Mouse (Mus musculus): ENCODE measurements around the gene Cdkal1. TPM values are rescaled to one million over a fixed set of nuclear protein-coding genes. Genes with fewer than 3 reads are reported as not detected.

Gene Cdkal1
- polyA plus RNA-seq, 1 experiment from 2014 or later: 34.0 TPM

GRCm38 (mm10) chr13:29195722-29196121 lies 659.8 kb downstream of the Cdkal1 start:
- no peak for ATAC-seq (ENCODE audit: insufficient number of reproducible peaks, low FRiP score, low TSS enrichment, low read depth)
- Histone ChIP-seq H3K4me3 (ENCODE audit: low read depth, low read length) (no peak overlapping the region), H3K27ac (replicated peaks; ENCODE audit: low read depth, low read length) (no peak overlapping the region), H3K9me3 (ENCODE audit: control insufficient read depth, low read length) (no peaks in the 10 kb centered on the region), H3K27me3 (ENCODE audit: control insufficient read depth, insufficient read depth, low read length) (no peaks in the 10 kb centered on the region), H3K36me3 (ENCODE audit: control insufficient read depth, insufficient read depth, low read length) (no peaks in the 10 kb centered on the region), H3K9ac (ENCODE audit: low read length) (no peak overlapping the region), H3K4me2 (ENCODE audit: low read depth, severe bottlenecking) (no peak overlapping the region), H3K4me1 (ENCODE audit: control insufficient read depth, insufficient read depth, low read length) (peaks cover 3% of the 10 kb centered on the region)
- 32% methylated on average over 4 of the region's 4 CpGs for WGBS
- DNase-seq (ENCODE audit: low spot score): no peak

- peaks cover 3% of the 10 kb centered on the region for H3K4me1 ChIP-seq (ENCODE audit: control insufficient read depth, insufficient read depth, low read length)
- H3K9me3 ChIP-seq (ENCODE audit: control insufficient read depth, low read length): no peaks in the 10 kb centered on the region
- WGBS: 57% methylated on average over 4 of the region's 4 CpGs
- H3K36me3 ChIP-seq (ENCODE audit: control insufficient read depth, insufficient read depth, low read length): no peaks in the 10 kb centered on the region
- ATAC-seq (ENCODE audit: insufficient number of reproducible peaks, low FRiP score, low TSS enrichment, low read depth): no peak
- no peak overlapping the region for H3K27ac ChIP-seq (replicated peaks; ENCODE audit: low read depth, low read length)
- no peak overlapping the region for H3K4me2 ChIP-seq (ENCODE audit: low read depth, severe bottlenecking)
- H3K27me3 ChIP-seq (ENCODE audit: control insufficient read depth, insufficient read depth, low read length): no peaks in the 10 kb centered on the region
- no peak for DNase-seq (ENCODE audit: low spot score)
- H3K4me3 ChIP-seq (ENCODE audit: low read depth, low read length): no peak overlapping the region
- no peak overlapping the region for H3K9ac ChIP-seq (ENCODE audit: low read length)
Measured at GRCm38 (mm10) chr13:29194946-29195345, 660.5 kb downstream of the Cdkal1 start.

GRCm38 (mm10) chr13:29192697-29193096 lies 662.8 kb downstream of the Cdkal1 start:
- H3K9ac ChIP-seq (ENCODE audit: low read length): no peak overlapping the region
- 89% methylated on average over 3 of the region's 3 CpGs for WGBS
- no peaks in the 10 kb centered on the region for H3K9me3 ChIP-seq (ENCODE audit: control insufficient read depth, low read length)
- no peak overlapping the region for H3K4me3 ChIP-seq (ENCODE audit: low read depth, low read length)
- peaks cover 3% of the 10 kb centered on the region for H3K4me1 ChIP-seq (ENCODE audit: control insufficient read depth, insufficient read depth, low read length)
- no peak overlapping the region for H3K4me2 ChIP-seq (ENCODE audit: low read depth, severe bottlenecking)
- DNase-seq (ENCODE audit: low spot score): no peak
- no peaks in the 10 kb centered on the region for H3K27me3 ChIP-seq (ENCODE audit: control insufficient read depth, insufficient read depth, low read length)
- H3K27ac ChIP-seq (replicated peaks; ENCODE audit: low read depth, low read length): no peak overlapping the region
- no peak for ATAC-seq (ENCODE audit: insufficient number of reproducible peaks, low FRiP score, low TSS enrichment, low read depth)
- H3K36me3 ChIP-seq (ENCODE audit: control insufficient read depth, insufficient read depth, low read length): no peaks in the 10 kb centered on the region

- H3K27ac ChIP-seq (replicated peaks; ENCODE audit: low read depth, low read length): no peak overlapping the region
- H3K9me3 ChIP-seq (ENCODE audit: control insufficient read depth, low read length): no peaks in the 10 kb centered on the region
- H3K4me2 ChIP-seq (ENCODE audit: low read depth, severe bottlenecking): no peak overlapping the region
- ATAC-seq (ENCODE audit: insufficient number of reproducible peaks, low FRiP score, low TSS enrichment, low read depth) (no peak), DNase-seq (ENCODE audit: low spot score) (no peak)
- WGBS: 53% methylated on average over 7 of the region's 7 CpGs
- no peaks in the 10 kb centered on the region for H3K36me3 ChIP-seq (ENCODE audit: control insufficient read depth, insufficient read depth, low read length)
- H3K27me3 ChIP-seq (ENCODE audit: control insufficient read depth, insufficient read depth, low read length): no peaks in the 10 kb centered on the region
- peaks cover 3% of the 10 kb centered on the region for H3K4me1 ChIP-seq (ENCODE audit: control insufficient read depth, insufficient read depth, low read length)
- H3K9ac ChIP-seq (ENCODE audit: low read length): no peak overlapping the region
- H3K4me3 ChIP-seq (ENCODE audit: low read depth, low read length): no peak overlapping the region
Measured at GRCm38 (mm10) chr13:29190548-29190947, 664.9 kb downstream of the Cdkal1 start.

GRCm38 (mm10) chr13:29186748-29187147 lies 668.7 kb downstream of the Cdkal1 start:
- H3K4me1 ChIP-seq (ENCODE audit: control insufficient read depth, insufficient read depth, low read length): no peaks in the 10 kb centered on the region
- no peaks in the 10 kb centered on the region for H3K27me3 ChIP-seq (ENCODE audit: control insufficient read depth, insufficient read depth, low read length)
- H3K4me2 ChIP-seq (ENCODE audit: low read depth, severe bottlenecking): no peak overlapping the region
- no peak overlapping the region for H3K9ac ChIP-seq (ENCODE audit: low read length)
- no peaks in the 10 kb centered on the region for H3K9me3 ChIP-seq (ENCODE audit: control insufficient read depth, low read length)
- H3K36me3 ChIP-seq (ENCODE audit: control insufficient read depth, insufficient read depth, low read length): no peaks in the 10 kb centered on the region
- H3K4me3 ChIP-seq (ENCODE audit: low read depth, low read length): no peak overlapping the region
- 93% methylated on average over 5 of the region's 5 CpGs for whole genome bisulfite sequencing
- H3K27ac ChIP-seq (replicated peaks; ENCODE audit: low read depth, low read length): no peak overlapping the region
- DNase-seq (ENCODE audit: low spot score) (no peak), ATAC-seq (ENCODE audit: insufficient number of reproducible peaks, low FRiP score, low TSS enrichment, low read depth) (no peak)

- ATAC-seq (ENCODE audit: insufficient number of reproducible peaks, low FRiP score, low TSS enrichment, low read depth): no peak
- Histone ChIP-seq H3K9me3 (ENCODE audit: control insufficient read depth, low read length) (no peaks in the 10 kb centered on the region), H3K9ac (ENCODE audit: low read length) (no peak overlapping the region), H3K4me3 (ENCODE audit: low read depth, low read length) (no peak overlapping the region), H3K27ac (replicated peaks; ENCODE audit: low read depth, low read length) (no peak overlapping the region), H3K4me1 (ENCODE audit: control insufficient read depth, insufficient read depth, low read length) (no peaks in the 10 kb centered on the region), H3K4me2 (ENCODE audit: low read depth, severe bottlenecking) (no peak overlapping the region), H3K27me3 (ENCODE audit: control insufficient read depth, insufficient read depth, low read length) (no peaks in the 10 kb centered on the region), H3K36me3 (ENCODE audit: control insufficient read depth, insufficient read depth, low read length) (no peaks in the 10 kb centered on the region)
- 45% methylated on average over 4 of the region's 4 CpGs for WGBS
- no peak for DNase-seq (ENCODE audit: low spot score)
Measured at GRCm38 (mm10) chr13:29185545-29185944, 669.9 kb downstream of the Cdkal1 start.

GRCm38 (mm10) chr13:29184545-29184944 lies 670.9 kb downstream of the Cdkal1 start:
- H3K27me3 ChIP-seq (ENCODE audit: control insufficient read depth, insufficient read depth, low read length): no peaks in the 10 kb centered on the region
- no peaks in the 10 kb centered on the region for H3K9me3 ChIP-seq (ENCODE audit: control insufficient read depth, low read length)
- no peaks in the 10 kb centered on the region for H3K36me3 ChIP-seq (ENCODE audit: control insufficient read depth, insufficient read depth, low read length)
- no peak for ATAC-seq (ENCODE audit: insufficient number of reproducible peaks, low FRiP score, low TSS enrichment, low read depth)
- no peak overlapping the region for H3K4me3 ChIP-seq (ENCODE audit: low read depth, low read length)
- no peak overlapping the region for H3K4me2 ChIP-seq (ENCODE audit: low read depth, severe bottlenecking)
- H3K9ac ChIP-seq (ENCODE audit: low read length): no peak overlapping the region
- H3K4me1 ChIP-seq (ENCODE audit: control insufficient read depth, insufficient read depth, low read length): no peaks in the 10 kb centered on the region
- WGBS: 25% methylated on average over 2 of the region's 2 CpGs
- no peak overlapping the region for H3K27ac ChIP-seq (replicated peaks; ENCODE audit: low read depth, low read length)
- DNase-seq (ENCODE audit: low spot score): no peak

- Histone ChIP-seq H3K9me3 (ENCODE audit: control insufficient read depth, low read length) (no peaks in the 10 kb centered on the region), H3K4me2 (ENCODE audit: low read depth, severe bottlenecking) (no peak overlapping the region), H3K27ac (replicated peaks; ENCODE audit: low read depth, low read length) (no peak overlapping the region), H3K9ac (ENCODE audit: low read length) (no peak overlapping the region), H3K36me3 (ENCODE audit: control insufficient read depth, insufficient read depth, low read length) (no peaks in the 10 kb centered on the region), H3K4me1 (ENCODE audit: control insufficient read depth, insufficient read depth, low read length) (no peaks in the 10 kb centered on the region), H3K4me3 (ENCODE audit: low read depth, low read length) (no peak overlapping the region), H3K27me3 (ENCODE audit: control insufficient read depth, insufficient read depth, low read length) (no peaks in the 10 kb centered on the region)
- no peak for ATAC-seq (ENCODE audit: insufficient number of reproducible peaks, low FRiP score, low TSS enrichment, low read depth)
- no peak for DNase-seq (ENCODE audit: low spot score)
- 92% methylated on average over 4 of the region's 4 CpGs for WGBS
Measured at GRCm38 (mm10) chr13:29179861-29180260, 675.6 kb downstream of the Cdkal1 start.

GRCm38 (mm10) chr13:29179260-29179659 lies 676.2 kb downstream of the Cdkal1 start:
- Histone ChIP-seq H3K36me3 (ENCODE audit: control insufficient read depth, insufficient read depth, low read length) (no peaks in the 10 kb centered on the region), H3K4me2 (ENCODE audit: low read depth, severe bottlenecking) (no peak overlapping the region), H3K4me1 (ENCODE audit: control insufficient read depth, insufficient read depth, low read length) (no peaks in the 10 kb centered on the region), H3K27me3 (ENCODE audit: control insufficient read depth, insufficient read depth, low read length) (no peaks in the 10 kb centered on the region), H3K27ac (replicated peaks; ENCODE audit: low read depth, low read length) (no peak overlapping the region), H3K9ac (ENCODE audit: low read length) (no peak overlapping the region), H3K9me3 (ENCODE audit: control insufficient read depth, low read length) (no peaks in the 10 kb centered on the region), H3K4me3 (ENCODE audit: low read depth, low read length) (no peak overlapping the region)
- 90% methylated on average over 4 of the region's 4 CpGs for WGBS
- DNase-seq (ENCODE audit: low spot score) (no peak), ATAC-seq (ENCODE audit: insufficient number of reproducible peaks, low FRiP score, low TSS enrichment, low read depth) (no peak)
